ENCODE assay signal across 7 mouse cellular contexts in genomic region chr4:133212562-133213267, GRCm38 (mm10). TPM values are rescaled to one million over a fixed set of nuclear protein-coding genes. Genes with fewer than 3 reads are reported as not detected.
DNase-seq lines count a peak whose midpoint lies in the region; ATAC-seq lines count a peak whose summit lies in the region.

No protein-coding gene starts in this region.

- H3K4me2 ChIP-seq in embryonic facial prominence, embryonic 11.5 days (ENCODE audit: low read depth, low read length), result peak overlapping the region; percentile 99
- peak overlapping the region; percentile 95 for H3K4me2 ChIP-seq in limb, embryonic 11.5 days (ENCODE audit: low read depth, severe bottlenecking)
- peak overlapping the region; percentile 89 for H3K4me2 ChIP-seq in midbrain, embryonic 13.5 days (replicated peaks)

- DNase-seq in adrenal gland, postnatal 14 days, result peak; percentile 88
- peak; percentile 85 for DNase-seq in embryonic facial prominence, embryonic 11.5 days (ENCODE audit: low spot score)
- peak; percentile 87 to 88 for DNase-seq in heart, adult 18-20 months
- DNase-seq in kidney, adult 18-20 months, result peak; percentile 84
- peak; percentile 85 for DNase-seq in limb, embryonic 11.5 days (ENCODE audit: low spot score)
- DNase-seq in spleen, adult 18-20 months, result peak; percentile 67 to 79

- H3K27ac ChIP-seq in embryonic facial prominence, embryonic 11.5 days (replicated peaks; ENCODE audit: low read depth, low read length), result no peak overlapping the region
- H3K27ac ChIP-seq in limb, embryonic 11.5 days (replicated peaks; ENCODE audit: low read depth, low read length), result no peak overlapping the region
- H3K27ac ChIP-seq in midbrain, embryonic 13.5 days, result no peak overlapping the region

- peaks cover 15% of the 10 kb centered on the region for H3K4me1 ChIP-seq in embryonic facial prominence, embryonic 11.5 days (ENCODE audit: control insufficient read depth, insufficient read depth, low read length)
- H3K4me1 ChIP-seq in limb, embryonic 11.5 days (ENCODE audit: control insufficient read depth, insufficient read depth, low read length), result peaks cover 13% of the 10 kb centered on the region
- peaks cover 22% of the 10 kb centered on the region for H3K4me1 ChIP-seq in midbrain, embryonic 13.5 days (replicated peaks)

- peak overlapping the region; percentile 60 for H3K4me3 ChIP-seq in embryonic facial prominence, embryonic 11.5 days (ENCODE audit: low read depth, low read length)
- peak overlapping the region; percentile 66 for H3K4me3 ChIP-seq in limb, embryonic 11.5 days (ENCODE audit: low read depth, low read length)
- H3K4me3 ChIP-seq in midbrain, embryonic 13.5 days (replicated peaks), result peak overlapping the region; percentile 61

- no peaks in the 10 kb centered on the region for H3K36me3 ChIP-seq in embryonic facial prominence, embryonic 11.5 days (replicated peaks; ENCODE audit: control insufficient read depth, insufficient read depth, low read depth, low read length)
- H3K36me3 ChIP-seq in limb, embryonic 11.5 days (ENCODE audit: control insufficient read depth, insufficient read depth, low read length), result no peaks in the 10 kb centered on the region
- no peaks in the 10 kb centered on the region for H3K36me3 ChIP-seq in midbrain, embryonic 13.5 days

- 1% methylated on average over 44 of the region's 44 CpGs for WGBS in embryonic facial prominence, embryonic 11.5 days
- WGBS in limb, embryonic 11.5 days, result 1% methylated on average over 44 of the region's 44 CpGs
- 2% methylated on average over 43 of the region's 44 CpGs for WGBS in midbrain, embryonic 13.5 days

- H3K9me3 ChIP-seq in embryonic facial prominence, embryonic 11.5 days (replicated peaks; ENCODE audit: control insufficient read depth, low read length), result no peaks in the 10 kb centered on the region
- H3K9me3 ChIP-seq in limb, embryonic 11.5 days (ENCODE audit: control insufficient read depth, low read length), result no peaks in the 10 kb centered on the region
- no peaks in the 10 kb centered on the region for H3K9me3 ChIP-seq in midbrain, embryonic 13.5 days

- H3K9ac ChIP-seq in embryonic facial prominence, embryonic 11.5 days (replicated peaks; ENCODE audit: low read length), result peak overlapping the region; percentile 57; the same call in 1 of the 2 replicates
- 0 out of 2 replicates have a peak overlapping the region, but pooled peaks have one; percentile 14 for H3K9ac ChIP-seq in limb, embryonic 11.5 days (ENCODE audit: low read length)
- H3K9ac ChIP-seq in midbrain, embryonic 13.5 days (replicated peaks), result peak overlapping the region; percentile 65

- peak; percentile 58 for ATAC-seq in embryonic facial prominence, embryonic 11.5 days (replicated peaks; ENCODE audit: insufficient number of reproducible peaks, low FRiP score, low TSS enrichment, low read depth)
- ATAC-seq in limb, embryonic 11.5 days (ENCODE audit: insufficient number of reproducible peaks, low FRiP score, low TSS enrichment, low read depth), result peak; percentile 74
- ATAC-seq in midbrain, embryonic 13.5 days, result peak; percentile 85

- H3K27me3 ChIP-seq in embryonic facial prominence, embryonic 11.5 days (ENCODE audit: control insufficient read depth, insufficient read depth, low read length), result peaks cover 22% of the 10 kb centered on the region
- H3K27me3 ChIP-seq in limb, embryonic 11.5 days (ENCODE audit: control insufficient read depth, insufficient read depth, low read length), result peaks cover 22% of the 10 kb centered on the region
- peaks cover 50% of the 10 kb centered on the region for H3K27me3 ChIP-seq in midbrain, embryonic 13.5 days

RNA-seq across cellular contexts. Expression of gene Gpr3, which starts 0.4 kb away (rescaled TPM):
- 0.19 TPM in 2 replicates for total RNA-seq in adrenal gland, postnatal 14 days (2021)
- polyA plus RNA-seq in embryonic facial prominence, embryonic 11.5 days (2014; fragmentation: Nextera tagmentation; extraction: Ambion mirVana), result 0.18 and 0.48 TPM in 2 replicates
- not detected for total RNA-seq in heart, adult 18-20 months (2021)
- 0.33 and 0.47 TPM in 2 replicates for polyA plus RNA-seq in limb, embryonic 11.5 days (2014; fragmentation: Nextera tagmentation; extraction: Ambion mirVana)
- polyA plus RNA-seq in midbrain, embryonic 13.5 days (2015; fragmentation: Nextera tagmentation; extraction: Ambion mirVana), result 0.22 and 0.67 TPM in 2 replicates

RNA-seq across cellular contexts. Expression of gene Cd164l2, which starts 0.8 kb away (rescaled TPM):
- total RNA-seq in adrenal gland, postnatal 14 days (2021), result 2.4 and 5.0 TPM in 2 replicates
- polyA plus RNA-seq in embryonic facial prominence, embryonic 11.5 days (2014; fragmentation: Nextera tagmentation; extraction: Ambion mirVana), result 1.1 and 2.0 TPM in 2 replicates
- total RNA-seq in heart, adult 18-20 months (2021), result not detected
- polyA plus RNA-seq in limb, embryonic 11.5 days (2014; fragmentation: Nextera tagmentation; extraction: Ambion mirVana), result 1.8 and 2.4 TPM in 2 replicates
- polyA plus RNA-seq in midbrain, embryonic 13.5 days (2015; fragmentation: Nextera tagmentation; extraction: Ambion mirVana), result 0.67 and 1.3 TPM in 2 replicates

RNA-seq across cellular contexts. Expression of gene Map3k6, which starts 27.9 kb away (rescaled TPM):
- total RNA-seq in adrenal gland, postnatal 14 days (2021), result 35.3 and 61.4 TPM in 2 replicates
- polyA plus RNA-seq in embryonic facial prominence, embryonic 11.5 days (2014; fragmentation: Nextera tagmentation; extraction: Ambion mirVana), result 1.8 and 1.9 TPM in 2 replicates
- 10 to 100 TPM; 22.5 to 30.1 TPM for total RNA-seq in heart, adult 18-20 months (2021)
- 0.98 and 1.7 TPM in 2 replicates for polyA plus RNA-seq in limb, embryonic 11.5 days (2014; fragmentation: Nextera tagmentation; extraction: Ambion mirVana)
- 0.79 and 2.3 TPM in 2 replicates for polyA plus RNA-seq in midbrain, embryonic 13.5 days (2015; fragmentation: Nextera tagmentation; extraction: Ambion mirVana)

RNA-seq across cellular contexts. Expression of gene Sytl1, which starts 50.2 kb away (rescaled TPM):
- total RNA-seq in adrenal gland, postnatal 14 days (2021), result 5.3 and 6.2 TPM in 2 replicates
- polyA plus RNA-seq in embryonic facial prominence, embryonic 11.5 days (2014; fragmentation: Nextera tagmentation; extraction: Ambion mirVana), result 1.1 and 1.2 TPM in 2 replicates
- total RNA-seq in heart, adult 18-20 months (2021), result under 1 TPM; 0.22 to 0.72 TPM
- polyA plus RNA-seq in limb, embryonic 11.5 days (2014; fragmentation: Nextera tagmentation; extraction: Ambion mirVana), result 1.4 and 1.5 TPM in 2 replicates
- 0.40 and 0.66 TPM in 2 replicates for polyA plus RNA-seq in midbrain, embryonic 13.5 days (2015; fragmentation: Nextera tagmentation; extraction: Ambion mirVana)

Comparison
In these comparisons a context has a peak if more than half of its experiments do, and no peak if none do; other contexts are left out.
1. H3K9ac ChIP-seq: peak in every context shown above with its lines; median percentile 65 in midbrain, embryonic 13.5 days; 57 in embryonic facial prominence, embryonic 11.5 days; 14 in limb, embryonic 11.5 days.